Mouse (Mus musculus) lung, postnatal 0 days (tissue): ENCODE measurements around the gene Zcchc4.

Experiments used
- CTCF ChIP-seq: IDR thresholded peaks from 2 replicates; pipeline ENCODE4 v1.5.1; 2016; ENCODE audit warnings: antibody characterized with exemption, mild to moderate bottlenecking
- EP300 ChIP-seq: IDR thresholded peaks from 2 replicates; pipeline ENCODE4 v1.6.1; 2016; ENCODE audit warnings: antibody characterized with exemption, mild to moderate bottlenecking, control low read depth

- no peak for TF ChIP-seq CTCF
- 0 out of 2 replicates have a peak, but pooled peaks have one; percentile 6 for TF ChIP-seq EP300
These were observed 58.6 kb downstream of the Zcchc4 start, which contains the start of gene Anapc4 for GRCm38 (mm10) chr5:52833761-52834274.
